Mouse (Mus musculus) midbrain, embryonic 11.5 days (tissue): Measurements from ENCODE around the gene Fbxl7. TPM values are rescaled to one million over a fixed set of nuclear protein-coding genes. Genes with fewer than 3 reads are reported as not detected.

ENCODE experiments used
- ATAC-seq: fragments of 200-750 bp; cut with Nextera tagmentation; 2 replicates; pipeline ENCODE4 v1.8.0; 2017; ENCODE audit warnings: moderate TSS enrichment, moderate library complexity; ENCODE audit not compliant: low FRiP score
- DNase-seq: peaks from one replicate; pipeline ENCODE4 v3.0.0; 2015; ENCODE audit warnings: low spot score; ENCODE audit errors: missing footprints
- H3K27ac ChIP-seq: fragments of 300-500 bp; sonication (generic); 2 replicates; pipeline ENCODE4 v1.5.1; 2014; ENCODE audit warnings: low read depth, low read length
- H3K27me3 ChIP-seq: fragments of 300-500 bp; sonication (generic); 2 replicates; pipeline ENCODE4 v1.6.1; 2014; ENCODE audit warnings: mild to moderate bottlenecking, low read length, moderate library complexity, mixed read lengths; ENCODE audit not compliant: control insufficient read depth, insufficient read depth
- H3K36me3 ChIP-seq: fragments of 300-500 bp; sonication (generic); 2 replicates; pipeline ENCODE4 v1.6.1; 2014; ENCODE audit warnings: mild to moderate bottlenecking, low read length, moderate library complexity, mixed read lengths; ENCODE audit not compliant: control insufficient read depth, insufficient read depth
- H3K4me1 ChIP-seq: fragments of 300-500 bp; sonication (generic); 2 replicates; pipeline ENCODE4 v1.6.1; 2014; ENCODE audit warnings: low read length; ENCODE audit not compliant: control insufficient read depth, insufficient read depth
- H3K4me2 ChIP-seq: fragments of 300-500 bp; sonication (generic); 2 replicates; pipeline ENCODE4 v1.6.1; 2014; ENCODE audit warnings: mild to moderate bottlenecking, moderate library complexity
- H3K4me3 ChIP-seq: fragments of 300-500 bp; sonication (generic); 2 replicates; pipeline ENCODE4 v1.5.1; 2014; ENCODE audit warnings: low read depth, low read length
- H3K9ac ChIP-seq: fragments of 300-500 bp; sonication (generic); 2 replicates; pipeline ENCODE4 v1.6.1; 2014; ENCODE audit warnings: low read length
- H3K9me3 ChIP-seq: fragments of 300-500 bp; sonication (generic); 2 replicates; pipeline ENCODE4 v1.6.1; 2016; ENCODE audit warnings: low read length; ENCODE audit not compliant: control insufficient read depth
- WGBS: fragments of 180-500 bp; shearing (Covaris S2); extraction: QIAGEN DNeasy Blood & Tissue Kit; methylation state at CpG from one replicate; pipeline ENCODE4 v1.1.7; 2014; 5-methylcytosine and 5-hydroxymethylcytosine counted together
- polyA plus RNA-seq: library from polyadenylated mRNA; unstranded; fragments of >200 nt; fragmentation: Nextera tagmentation; extraction: Ambion mirVana; gene quantifications from 2 replicates; pipeline ENCODE4 v1.2.1, GENCODE M21; 2014

Gene Fbxl7
- polyA plus RNA-seq = 12.1 and 13.6 TPM in 2 replicates

DNA sequence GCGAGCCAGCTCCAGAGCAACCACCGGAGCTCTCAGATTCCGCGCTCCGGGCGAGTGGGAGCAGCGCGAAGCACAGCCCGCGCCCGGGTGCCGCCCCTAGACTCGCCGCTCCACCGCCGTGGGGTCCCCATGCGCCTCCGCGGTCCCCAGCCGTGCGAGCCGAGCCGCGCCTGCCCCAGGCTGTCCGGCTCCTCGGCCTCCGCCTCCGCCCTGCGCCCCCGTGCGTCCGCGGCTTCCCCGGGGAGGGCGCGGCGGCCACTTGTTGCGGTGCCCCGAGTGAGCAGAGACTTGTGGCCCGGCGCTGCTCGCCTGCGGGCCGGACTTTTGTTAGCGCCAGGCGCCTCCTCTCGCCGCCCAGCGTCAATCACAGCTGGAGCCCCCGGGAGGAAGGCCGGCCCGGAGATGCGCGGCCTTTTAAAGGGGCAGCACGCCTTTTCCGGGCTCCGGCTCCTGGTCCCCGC is at the start of gene Fbxl7:
Gene Fbxl7 (minus strand): TSS at position 330 of the 461 bp plus-strand sequence.
- H3K4me3 ChIP-seq = peak within 1 kb of the TSS; percentile 81
- H3K36me3 ChIP-seq = no peaks in the 10 kb centered on the region
- WGBS = under 1% methylated on average over 43 of the region's 58 CpGs
- peak within 1 kb of the TSS; percentile 49 for H3K4me2 ChIP-seq
- H3K27ac ChIP-seq = peak within 1 kb of the TSS; percentile 68
- peak; percentile 92 for ATAC-seq
- no peaks in the 10 kb centered on the region for H3K27me3 ChIP-seq
- H3K9me3 ChIP-seq = no peaks in the 10 kb centered on the region
- peak within 1 kb of the TSS; percentile 83 for H3K9ac ChIP-seq
- peak; percentile 98 for DNase-seq
- H3K4me1 ChIP-seq = peaks cover 4% of the 10 kb centered on the region

DNA sequence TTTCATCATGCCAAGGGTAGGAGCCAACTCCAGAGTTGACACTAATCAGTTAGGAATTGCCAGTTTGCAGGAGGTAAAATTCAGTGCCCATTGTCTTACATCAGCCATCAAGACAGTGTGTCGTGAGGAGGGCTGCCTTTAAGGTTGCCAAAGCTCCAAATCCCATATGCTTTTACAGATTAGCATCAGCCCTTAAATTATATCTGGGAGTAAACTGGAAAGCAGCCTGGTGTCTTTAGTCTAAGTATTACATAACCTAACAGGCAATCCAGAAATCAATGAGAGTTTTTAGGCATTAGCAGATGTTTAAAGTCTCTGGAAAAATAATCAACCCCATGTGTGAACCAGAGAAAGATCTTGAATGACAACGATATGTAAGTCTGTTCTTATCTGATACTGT is 26.6 kb upstream of the Fbxl7 start:
- no peak overlapping the region for H3K9ac ChIP-seq
- H3K27me3 ChIP-seq = no peaks in the 10 kb centered on the region
- H3K4me1 ChIP-seq = no peaks in the 10 kb centered on the region
- no peaks in the 10 kb centered on the region for H3K36me3 ChIP-seq
- H3K27ac ChIP-seq = no peak overlapping the region
- DNase-seq (peak; percentile 59), ATAC-seq (no peak)
- H3K4me2 ChIP-seq = no peak overlapping the region
- no peaks in the 10 kb centered on the region for H3K9me3 ChIP-seq
- WGBS = 84% methylated on average over 2 of the region's 2 CpGs
- H3K4me3 ChIP-seq = no peak overlapping the region

DNA sequence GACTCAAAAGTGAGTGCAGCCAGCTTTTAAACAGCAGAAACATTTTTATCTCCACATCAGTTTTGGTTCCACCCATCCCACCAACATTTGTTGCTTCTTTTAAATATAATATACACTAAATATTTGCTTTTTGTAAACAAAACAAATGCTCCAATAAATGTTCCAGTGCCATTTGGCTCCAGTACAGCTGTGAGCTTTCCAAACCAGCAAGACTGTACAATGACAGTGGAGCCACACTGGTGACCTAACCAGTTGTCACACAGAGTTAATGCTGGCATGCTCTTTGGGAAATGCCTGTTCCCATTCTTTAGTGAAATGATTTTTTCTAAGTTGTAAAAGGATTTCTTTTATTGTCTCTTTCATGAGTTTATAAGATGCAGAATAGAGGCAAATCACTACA is 18.0 kb upstream of the Fbxl7 start:
- H3K4me3 ChIP-seq = no peak overlapping the region
- H3K4me1 ChIP-seq = no peaks in the 10 kb centered on the region
- no peaks in the 10 kb centered on the region for H3K27me3 ChIP-seq
- H3K4me2 ChIP-seq = no peak overlapping the region
- H3K27ac ChIP-seq = no peak overlapping the region
- ATAC-seq (no peak), DNase-seq (no peak)
- H3K9ac ChIP-seq = no peak overlapping the region
- no peaks in the 10 kb centered on the region for H3K36me3 ChIP-seq
- H3K9me3 ChIP-seq = no peaks in the 10 kb centered on the region

DNA sequence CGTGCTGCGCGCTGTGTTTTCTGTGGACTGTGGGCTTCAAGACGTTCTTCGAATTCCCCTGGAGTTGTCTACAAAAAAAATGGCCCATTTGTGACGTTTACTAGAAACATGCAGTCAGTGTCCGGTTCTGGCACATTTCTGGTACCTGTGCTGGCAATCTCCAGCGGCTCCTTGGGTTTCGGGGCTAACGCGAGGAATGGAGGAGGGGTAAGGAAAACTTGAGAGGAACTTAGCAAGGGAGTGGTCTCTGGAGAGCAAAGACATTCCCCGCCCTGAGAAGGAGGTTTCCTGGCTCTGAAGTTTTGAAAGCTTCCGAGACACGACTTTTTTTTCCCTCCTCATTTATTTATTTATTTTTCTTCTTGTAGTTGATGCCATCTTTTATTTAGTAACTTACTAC is 381 bp upstream of the Fbxl7 start:
- H3K4me3 ChIP-seq = peak overlapping the region; percentile 81
- no peaks in the 10 kb centered on the region for H3K36me3 ChIP-seq
- ATAC-seq (peak; percentile 49), DNase-seq (no peak)
- H3K9me3 ChIP-seq = no peaks in the 10 kb centered on the region
- peak overlapping the region; percentile 83 for H3K9ac ChIP-seq
- H3K4me1 ChIP-seq = peaks cover 4% of the 10 kb centered on the region
- H3K4me2 ChIP-seq = peak overlapping the region; percentile 49
- no peak overlapping the region for H3K27ac ChIP-seq
- under 1% methylated on average over 14 of the region's 14 CpGs for WGBS
- no peaks in the 10 kb centered on the region for H3K27me3 ChIP-seq

DNA sequence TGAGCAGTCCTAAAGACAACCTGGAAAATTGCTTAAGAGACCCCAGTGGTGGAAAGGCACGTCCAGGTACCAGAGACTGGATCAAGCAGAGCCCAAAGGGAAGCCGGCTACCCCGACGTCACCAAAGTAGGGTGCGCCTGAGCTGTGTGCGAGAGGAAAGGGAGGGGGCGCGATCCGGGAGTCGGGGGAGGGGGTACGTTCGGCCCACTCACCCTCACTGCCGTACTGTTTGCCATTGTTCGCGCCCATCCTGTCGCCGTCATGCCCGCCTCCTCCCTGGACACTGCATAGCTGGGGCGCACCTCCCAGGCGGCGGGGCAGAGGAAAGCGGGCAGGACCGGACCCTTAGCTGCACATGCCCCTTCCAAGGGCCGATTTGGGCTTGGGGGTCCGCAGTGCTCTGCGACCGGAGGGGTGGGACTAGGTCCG is 565 bp downstream of the Fbxl7 start:
- ATAC-seq (peak; percentile 82), DNase-seq (peak; percentile 95)
- WGBS = under 1% methylated on average over 25 of the region's 28 CpGs

DNA sequence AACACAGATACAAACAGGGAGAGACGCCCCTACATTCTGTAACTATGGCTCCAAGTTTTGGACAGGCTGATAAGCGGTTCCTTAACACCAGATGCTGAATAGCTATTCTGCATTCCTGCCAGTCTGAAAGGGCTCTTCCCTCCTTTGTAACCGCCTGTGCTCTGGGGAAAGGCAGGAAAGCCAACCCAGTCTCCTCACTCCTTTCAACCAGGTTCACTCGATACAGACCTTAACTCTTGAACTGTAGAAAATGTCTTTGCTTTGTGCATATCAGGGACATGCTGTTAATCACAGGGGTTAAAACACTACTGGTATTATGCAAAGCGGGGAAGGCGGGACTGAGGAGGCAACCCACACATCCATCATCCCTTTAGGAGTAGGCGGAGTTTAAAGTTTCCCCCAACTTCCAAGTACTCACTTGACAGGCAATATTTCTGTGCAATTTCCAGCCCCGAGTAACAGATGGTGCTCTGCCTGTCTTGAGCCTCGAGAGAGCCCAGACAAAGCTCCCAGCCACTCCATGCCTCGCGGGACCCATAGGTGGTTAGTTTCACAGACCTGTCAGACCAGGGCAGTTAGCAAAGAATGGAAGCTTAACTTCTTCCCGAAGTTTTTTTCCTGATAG is 1.2 kb downstream of the Fbxl7 start:
- peak; percentile 13; the same call in 1 of the 2 replicates for ATAC-seq
- Histone ChIP-seq H3K9me3 (no peaks in the 10 kb centered on the region), H3K27me3 (no peaks in the 10 kb centered on the region), H3K4me1 (peaks cover 4% of the 10 kb centered on the region), H3K9ac (peak overlapping the region; percentile 83), H3K4me2 (peak overlapping the region; percentile 49), H3K27ac (no peak overlapping the region; the same call in 1 of the 2 replicates), H3K36me3 (no peaks in the 10 kb centered on the region), H3K4me3 (peak overlapping the region; percentile 81)
- WGBS = 2% methylated on average over 12 of the region's 12 CpGs
- peak; percentile 93 for DNase-seq

More for the DNA sequence above, 565 bp downstream of the Fbxl7 start:
- peak overlapping the region; percentile 49 for H3K4me2 ChIP-seq
- peak overlapping the region; percentile 81 for H3K4me3 ChIP-seq
- H3K9ac ChIP-seq = peak overlapping the region; percentile 83
- H3K27me3 ChIP-seq = no peaks in the 10 kb centered on the region
- H3K27ac ChIP-seq = peak overlapping the region; percentile 68
- peaks cover 4% of the 10 kb centered on the region for H3K4me1 ChIP-seq
- no peaks in the 10 kb centered on the region for H3K36me3 ChIP-seq
- H3K9me3 ChIP-seq = no peaks in the 10 kb centered on the region

DNA sequence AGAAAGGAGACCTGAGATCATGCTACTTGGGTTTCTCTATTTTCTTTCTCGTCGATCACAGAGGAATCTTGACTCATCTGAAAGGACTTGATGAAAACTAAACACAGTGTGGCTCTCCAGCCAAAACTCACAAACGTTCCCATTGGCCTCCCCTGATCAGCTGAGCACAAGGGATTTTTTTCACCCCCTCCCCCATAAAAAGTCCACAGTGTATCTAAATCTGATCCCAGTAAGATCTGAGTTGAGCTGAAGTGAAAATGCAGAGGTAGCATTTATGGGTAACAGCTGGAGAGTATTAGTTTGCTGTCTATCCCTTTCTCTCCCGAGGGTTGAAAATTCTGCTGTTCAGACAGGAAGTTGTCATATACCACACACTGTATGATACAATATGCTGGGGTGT is 2.2 kb downstream of the Fbxl7 start:
- H3K36me3 ChIP-seq = no peaks in the 10 kb centered on the region

DNA sequence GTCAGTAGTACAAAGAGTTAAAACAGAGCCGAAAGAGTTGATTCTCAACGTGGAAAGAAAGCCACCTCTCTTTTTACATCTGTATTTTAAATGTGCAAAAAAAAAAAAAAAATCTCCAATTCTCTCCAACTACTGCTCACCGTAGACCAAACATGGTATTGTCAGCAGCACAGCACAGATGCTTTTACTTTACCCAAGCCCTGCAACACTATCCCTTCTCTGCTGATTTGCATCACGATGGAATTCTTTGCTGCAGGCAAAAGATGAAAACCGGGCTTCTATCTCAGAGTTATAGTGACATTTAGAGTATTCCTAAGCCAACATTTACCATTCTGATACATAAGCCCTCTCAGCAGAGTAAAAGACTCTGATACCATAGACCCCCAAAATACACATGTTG is 5.4 kb downstream of the Fbxl7 start:
- Histone ChIP-seq H3K9ac (no peak overlapping the region), H3K4me3 (no peak overlapping the region), H3K27me3 (no peaks in the 10 kb centered on the region), H3K9me3 (no peaks in the 10 kb centered on the region), H3K4me1 (peaks cover 4% of the 10 kb centered on the region), H3K27ac (no peak overlapping the region), H3K36me3 (no peaks in the 10 kb centered on the region), H3K4me2 (no peak overlapping the region)
- WGBS = 75% methylated on average over 5 of the region's 5 CpGs
- DNase-seq (no peak), ATAC-seq (no peak)

More for the DNA sequence above, 2.2 kb downstream of the Fbxl7 start:
- peak; percentile 73 for DNase-seq
- Histone ChIP-seq H3K4me2 (peak overlapping the region; percentile 49), H3K27me3 (no peaks in the 10 kb centered on the region), H3K4me3 (no peak overlapping the region), H3K27ac (no peak overlapping the region), H3K9me3 (no peaks in the 10 kb centered on the region), H3K9ac (no peak overlapping the region), H3K4me1 (peaks cover 4% of the 10 kb centered on the region)
- 66% methylated on average over 4 of the region's 4 CpGs for WGBS
- ATAC-seq = no peak

DNA sequence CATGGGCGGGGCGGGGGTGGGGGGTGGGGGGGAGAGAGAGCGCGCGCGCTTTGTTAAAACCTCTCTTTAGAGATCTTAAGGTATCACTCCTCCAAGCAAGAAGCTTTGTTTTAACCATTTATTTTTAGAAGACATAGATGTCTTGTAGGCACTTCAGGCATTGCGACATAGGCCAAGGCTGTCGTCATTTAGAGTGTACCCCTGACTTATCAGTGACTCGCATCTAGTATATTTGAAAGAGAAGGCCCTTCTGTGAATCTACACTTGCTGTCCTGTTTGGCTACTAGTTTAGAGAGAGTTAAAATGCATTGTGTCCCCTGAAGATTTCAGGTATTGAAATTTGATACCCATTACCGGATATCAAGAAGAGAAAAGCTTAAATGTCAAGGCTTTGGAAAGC is 7.2 kb downstream of the Fbxl7 start:
- 67% methylated on average over 10 of the region's 10 CpGs for WGBS
- H3K9ac ChIP-seq = no peak overlapping the region

More for the DNA sequence above, 7.2 kb downstream of the Fbxl7 start:
- Histone ChIP-seq H3K9me3 (no peaks in the 10 kb centered on the region), H3K27ac (no peak overlapping the region), H3K27me3 (no peaks in the 10 kb centered on the region), H3K4me3 (no peak overlapping the region), H3K4me1 (peaks cover 2% of the 10 kb centered on the region), H3K4me2 (no peak overlapping the region), H3K36me3 (no peaks in the 10 kb centered on the region)
- DNase-seq (no peak), ATAC-seq (no peak)
